Mouse (Mus musculus): Measurements from ENCODE around the gene Crb2.

The Crb2 gene

DNA sequence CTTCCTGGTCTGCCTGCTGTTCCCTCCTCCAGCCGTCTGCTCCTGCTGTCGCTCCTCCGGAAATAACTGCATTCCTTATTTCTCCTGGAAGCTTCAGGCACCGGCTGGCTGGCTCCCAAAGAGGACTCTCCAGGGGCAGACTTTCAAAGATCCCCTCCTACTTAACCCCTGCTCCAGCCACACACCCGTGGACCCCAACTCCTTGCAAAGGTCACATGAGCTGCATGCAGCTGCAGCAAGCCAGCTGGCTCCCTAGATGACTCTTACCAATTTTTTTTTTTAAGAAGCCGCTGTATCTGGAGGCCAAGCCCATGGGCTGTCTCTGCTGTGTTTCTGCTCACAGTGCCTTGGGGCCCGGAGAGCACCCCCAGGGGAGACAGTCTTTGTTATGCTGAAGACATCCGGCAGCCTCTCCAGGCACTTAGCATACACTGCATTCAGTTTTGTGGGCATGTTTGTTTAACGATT is 8.9 kb upstream of the Crb2 start:
- DNase-seq (ENCODE audit: low spot score) = no peak

- DNase-seq (ENCODE audit: low spot score) = no peak
Observed at GRCm38 (mm10) chr2:37767739-37768138, 8.3 kb upstream of the Crb2 start.

DNA sequence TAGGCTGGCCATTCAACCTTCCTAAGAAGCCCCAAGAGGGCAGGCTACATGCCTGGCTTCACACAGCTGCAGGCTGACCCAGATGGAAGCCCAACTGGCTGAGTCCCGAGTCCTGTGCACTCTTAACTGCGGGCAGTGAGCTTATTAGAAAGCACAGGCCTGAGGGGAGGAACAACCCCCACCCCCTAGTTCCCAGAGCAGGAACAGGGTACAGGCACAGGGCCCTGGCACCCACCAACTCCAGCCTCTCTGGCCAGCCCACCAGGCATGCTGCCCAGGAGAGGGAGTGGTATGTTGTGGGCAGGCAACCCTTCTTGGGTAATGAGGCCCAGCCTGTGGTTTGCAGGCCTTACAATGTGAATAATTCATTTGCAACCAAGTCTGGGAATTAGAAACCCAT is 7.1 kb upstream of the Crb2 start:
- peak; percentile 43 for DNase-seq (ENCODE audit: low spot score)

DNA sequence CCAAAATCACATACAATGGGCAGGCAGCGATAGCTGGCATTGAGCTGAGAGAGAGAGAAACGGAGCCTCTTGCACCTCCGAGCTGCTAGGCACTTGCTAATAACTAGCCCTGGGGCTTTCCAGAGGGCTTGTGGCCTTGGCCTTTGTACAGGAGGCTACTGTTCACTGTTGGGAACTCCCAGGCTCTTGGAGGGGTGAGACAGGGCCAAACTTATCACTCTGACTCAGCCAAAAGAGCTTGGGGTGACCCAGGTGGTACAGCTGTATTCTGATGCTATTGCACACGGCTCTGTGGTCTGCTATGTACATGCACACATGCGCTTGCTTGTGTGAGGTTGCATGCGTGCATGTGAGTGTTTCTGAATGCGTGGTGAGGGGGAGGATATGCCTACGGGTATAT is 6.3 kb upstream of the Crb2 start:
- DNase-seq (ENCODE audit: low spot score) = peak; percentile 22

GRCm38 (mm10) chr2:37771618-37772285 is 4.3 kb upstream of the Crb2 start:
- peak; percentile 50 for DNase-seq (ENCODE audit: low spot score)

GRCm38 (mm10) chr2:37774571-37774970 is 1.5 kb upstream of the Crb2 start:
- no peak for DNase-seq (ENCODE audit: low spot score)

DNA sequence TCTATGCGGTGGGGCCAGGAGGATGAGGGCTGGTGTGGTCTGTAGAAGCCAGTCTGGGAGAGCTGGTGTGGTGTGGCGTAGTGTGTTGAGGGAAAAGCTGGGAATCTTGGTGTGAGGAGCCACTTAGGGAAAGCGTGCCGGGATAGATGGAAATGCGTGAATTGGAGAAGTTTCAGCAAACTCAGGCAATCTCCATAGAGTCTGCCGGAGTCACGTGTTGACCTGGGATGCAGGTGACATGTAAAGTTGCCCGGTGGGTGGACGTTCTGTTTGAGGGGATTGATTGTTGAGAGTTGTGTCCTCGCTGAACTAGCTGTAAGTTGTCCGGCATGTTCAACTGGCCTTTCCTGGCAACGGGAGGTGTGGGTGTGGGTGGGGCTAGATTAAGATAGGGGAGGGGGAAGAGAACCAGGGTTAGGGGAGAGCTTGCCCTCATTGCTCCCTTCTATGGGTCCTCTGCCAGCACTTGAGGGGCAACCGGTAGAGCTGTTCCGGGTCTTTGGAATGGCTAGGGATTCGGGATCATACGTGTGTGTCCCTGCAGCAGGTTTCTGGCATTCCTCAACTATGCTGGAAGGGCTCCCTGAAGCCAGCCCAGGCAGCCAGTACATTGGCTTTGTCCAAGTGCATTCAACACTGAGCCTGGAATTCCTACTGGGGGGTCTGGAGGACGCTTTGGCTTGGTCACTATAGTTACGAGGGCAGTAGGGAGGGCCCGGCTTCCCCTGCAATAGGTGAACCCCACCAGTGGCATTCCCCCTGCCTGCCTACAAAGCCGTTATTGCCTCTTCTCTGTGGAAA is 762 bp downstream of the Crb2 start:
- no peak for DNase-seq (ENCODE audit: low spot score)

- no peak for DNase-seq (ENCODE audit: low spot score)
Observed at GRCm38 (mm10) chr2:37777958-37778720, 2.1 kb downstream of the Crb2 start.

DNA sequence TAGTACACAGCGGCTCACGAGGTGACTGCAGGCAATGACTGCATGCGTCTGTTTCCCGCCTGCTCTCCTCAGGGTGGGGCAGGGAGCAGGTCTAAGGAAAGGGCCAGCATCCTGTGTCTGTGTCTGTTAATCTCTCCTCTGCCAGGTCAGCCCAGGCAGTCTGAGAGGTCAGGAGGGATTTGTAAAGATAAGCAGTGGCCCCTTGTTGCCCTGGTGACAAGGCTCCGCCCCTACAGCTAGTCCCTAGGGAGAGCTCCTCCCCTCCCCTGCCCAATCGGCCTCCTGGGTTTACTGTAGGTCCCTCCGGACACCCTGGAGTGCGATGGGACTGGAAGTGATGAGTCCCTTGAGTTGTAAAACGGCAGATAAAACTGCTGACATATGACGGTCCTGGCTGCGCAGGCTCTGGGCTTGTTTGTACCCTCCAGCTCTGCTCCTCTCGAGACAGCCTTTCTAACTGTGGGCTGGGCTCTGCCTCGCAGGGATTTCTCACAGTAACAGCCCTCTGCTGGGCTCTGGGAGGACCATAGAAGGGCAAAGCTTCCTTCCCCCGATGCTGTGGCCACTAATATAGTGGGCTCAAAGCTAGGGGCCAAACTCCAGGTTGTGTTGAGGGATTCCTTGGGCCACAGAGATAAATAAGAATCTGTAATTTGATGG is 4.4 kb downstream of the Crb2 start:
- DNase-seq (ENCODE audit: low spot score) = peak; percentile 67

DNA sequence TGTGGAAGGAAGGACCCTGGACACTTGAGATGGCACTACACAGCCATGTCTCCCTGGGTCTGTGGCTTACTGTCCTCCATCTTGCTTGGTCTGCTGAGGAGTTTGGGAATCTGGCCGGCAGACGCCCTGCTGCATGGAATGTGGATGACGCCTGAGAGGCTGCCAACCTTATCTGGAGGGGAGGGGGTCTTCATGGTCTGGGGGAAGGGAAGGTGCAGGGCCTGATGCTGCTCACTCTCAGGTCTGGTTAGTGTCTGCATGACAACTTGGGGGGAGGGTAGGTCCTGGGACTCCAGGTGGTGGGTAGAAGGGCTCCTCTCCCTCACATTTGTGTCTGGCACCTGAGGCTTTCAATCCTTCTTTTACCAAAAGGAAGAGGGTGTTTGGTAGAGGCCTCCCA is 5.4 kb downstream of the Crb2 start:
- no peak for DNase-seq (ENCODE audit: low spot score)

DNA sequence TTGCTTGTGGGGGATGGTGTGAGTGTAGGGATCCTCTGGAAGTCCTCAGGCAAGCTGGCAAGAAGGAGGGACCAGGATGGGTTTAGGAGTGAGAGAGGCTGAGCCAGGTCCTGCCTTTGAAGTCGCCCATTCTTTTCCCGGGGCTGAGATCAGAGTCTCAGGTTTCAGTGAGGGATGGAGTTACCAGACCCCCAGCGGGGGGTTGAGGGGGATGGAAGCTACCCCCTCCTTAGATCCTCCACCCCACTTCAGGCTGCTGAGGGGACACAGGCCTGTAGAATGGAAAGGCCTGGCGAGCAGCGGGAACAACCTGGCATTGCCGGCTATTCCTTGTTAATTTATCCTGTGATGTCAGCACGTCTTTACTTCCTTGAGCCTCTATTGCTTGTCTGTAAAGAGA is 6.0 kb downstream of the Crb2 start:
- no peak for DNase-seq (ENCODE audit: low spot score)

DNA sequence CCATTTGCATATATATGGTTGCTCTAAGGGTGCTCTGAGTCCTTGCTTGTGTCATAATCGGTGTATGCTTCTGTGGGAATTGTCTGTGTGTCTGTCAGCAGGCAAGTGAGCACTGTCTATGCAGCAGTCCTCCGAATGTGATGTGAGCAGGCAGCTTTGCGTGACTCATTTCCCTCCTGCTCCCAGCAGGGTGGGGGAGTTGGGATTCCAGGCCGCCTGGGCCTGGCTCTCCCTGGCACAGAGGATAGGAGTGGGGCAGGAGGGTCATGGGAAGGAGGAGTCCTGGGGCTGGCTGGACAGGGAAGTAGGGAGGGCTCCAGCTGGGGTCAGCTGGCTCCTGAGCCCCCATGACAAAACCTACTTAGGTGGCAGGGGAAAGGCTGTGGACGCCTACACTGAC is 8.4 kb downstream of the Crb2 start:
- DNase-seq (ENCODE audit: low spot score) = peak; percentile 33

- DNase-seq (ENCODE audit: low spot score) = no peak
Observed at GRCm38 (mm10) chr2:37786461-37786860, 10.4 kb downstream of the Crb2 start.

DNA sequence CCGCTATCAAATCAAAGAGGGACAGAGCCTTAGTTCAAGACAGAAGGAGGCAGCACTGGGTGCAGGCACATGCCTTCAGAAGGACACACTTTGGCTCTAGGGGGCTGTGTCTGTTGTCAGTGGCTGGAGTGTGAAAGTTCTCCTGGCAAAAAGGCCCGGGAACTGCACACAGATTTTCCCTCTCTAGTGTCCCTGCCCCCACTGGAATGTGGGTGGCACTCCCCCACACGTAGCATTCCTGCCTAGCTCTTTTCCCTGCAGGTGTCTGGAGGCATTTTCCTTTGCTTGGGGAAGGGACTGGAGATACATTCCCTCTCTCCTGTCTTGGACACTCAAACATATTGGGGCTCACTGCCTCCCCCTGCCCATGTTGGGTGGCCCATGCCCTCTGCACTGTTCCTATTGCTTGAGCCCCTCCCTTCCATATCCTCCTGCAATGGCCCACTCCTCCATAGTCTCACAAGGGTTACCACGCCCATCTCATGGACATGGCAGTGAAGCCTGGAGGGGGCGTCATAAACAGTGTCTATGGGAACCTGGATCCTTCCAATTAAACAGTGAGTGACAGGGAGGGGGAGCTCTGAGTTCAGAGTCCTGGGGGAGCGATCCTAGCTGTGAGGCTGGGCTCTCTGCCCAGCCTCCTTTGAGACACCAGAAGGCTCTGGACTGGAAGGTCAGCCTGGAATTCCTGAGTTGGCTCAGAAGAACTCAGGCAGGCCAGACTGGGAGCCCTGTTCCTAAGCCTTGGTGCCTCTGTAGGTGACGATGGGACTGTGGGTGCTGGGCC is 12.3 kb downstream of the Crb2 start:
- DNase-seq (ENCODE audit: low spot score) = peak; percentile 26

GRCm38 (mm10) chr2:37789029-37789428 is 13.0 kb downstream of the Crb2 start:
- DNase-seq (ENCODE audit: low spot score) = peak; percentile 24

GRCm38 (mm10) chr2:37789995-37790394 is 13.9 kb downstream of the Crb2 start:
- DNase-seq (ENCODE audit: low spot score) = no peak

GRCm38 (mm10) chr2:37790738-37791137 is 14.7 kb downstream of the Crb2 start:
- DNase-seq (ENCODE audit: low spot score) = no peak

DNA sequence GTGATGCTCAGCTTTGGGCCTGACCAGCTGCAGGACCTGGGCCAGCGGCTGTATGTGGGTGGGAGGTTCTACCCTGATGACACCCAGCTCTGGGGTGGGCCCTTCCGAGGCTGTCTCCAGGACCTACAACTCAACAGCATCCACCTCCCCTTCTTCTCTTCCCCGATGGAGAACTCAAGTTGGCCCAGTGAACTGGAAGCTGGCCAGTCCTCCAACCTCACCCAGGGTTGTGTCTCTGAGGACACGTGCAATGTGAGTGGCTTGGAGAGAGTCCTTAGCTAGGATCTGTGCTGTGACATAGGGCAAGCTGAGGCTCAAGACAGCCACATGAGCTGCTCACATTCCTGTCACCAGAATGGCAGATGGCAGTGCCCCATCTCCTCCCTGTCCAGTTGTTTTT is 15.3 kb downstream of the Crb2 start:
- DNase-seq (ENCODE audit: low spot score) = no peak

- no peak for DNase-seq (ENCODE audit: low spot score)
Observed at GRCm38 (mm10) chr2:37796021-37796420, 20.0 kb downstream of the Crb2 start.

GRCm38 (mm10) chr2:37797046-37797445 is 21.0 kb downstream of the Crb2 start:
- no peak for DNase-seq (ENCODE audit: low spot score)

DNA sequence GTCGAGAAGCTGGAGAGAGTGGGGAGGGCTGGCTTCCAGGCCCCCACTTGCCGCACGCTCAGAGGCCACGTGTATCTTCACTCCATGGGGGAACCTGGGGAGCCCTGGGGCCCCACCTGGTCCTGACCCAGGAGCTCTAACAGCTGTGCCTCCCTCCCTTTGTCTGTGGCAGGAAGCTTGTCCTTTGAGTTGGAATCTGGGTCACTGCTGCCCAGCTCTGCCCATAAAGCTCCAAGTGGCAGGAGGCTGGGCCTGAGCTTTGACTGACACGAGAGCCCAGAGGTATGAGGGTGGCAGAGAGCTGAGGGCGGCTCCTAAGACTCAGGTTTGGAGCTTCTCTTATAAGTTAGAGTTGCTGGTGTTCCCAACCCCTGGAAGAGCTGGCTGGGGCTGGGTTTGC is 23.1 kb downstream of the Crb2 start:
- no peak for DNase-seq (ENCODE audit: low spot score)
